Mouse (Mus musculus): ENCODE measurements around the gene Srp54a. TPM values are rescaled to one million over a fixed set of nuclear protein-coding genes. Genes with fewer than 3 reads are reported as not detected.
A peak's percentile ranks its signal among the peaks of the same experiment; 100 is the strongest.
"Not testable (repeated sequence)": the region's sequence is repeated elsewhere in the genome, so short reads cannot be mapped to it uniquely, and the experiment has no call there.

The Srp54a gene
- 135 and 136 TPM in 2 replicates for polyA plus RNA-seq (2014; fragmentation: Nextera tagmentation; extraction: Ambion mirVana)

- Histone ChIP-seq H3K4me2 (ENCODE audit: low read length) (peak within 1 kb of the TSS; percentile 71), H3K27ac (replicated peaks in 1 of 2; ENCODE audit: control insufficient read depth in 1 of 2, insufficient read depth in 1 of 2, low read depth in 2 of 2, low read length in 2 of 2) (peak within 1 kb of the TSS; percentile 85 to 95), H3K4me3 (ENCODE audit: control insufficient read depth in 1 of 2, insufficient read depth in 1 of 2, low read depth in 1 of 2, low read length in 2 of 2) (peak within 1 kb of the TSS; percentile 62 to 96), H3K9ac (ENCODE audit: low read length) (peak within 1 kb of the TSS; percentile 82)
- H3K9me3 ChIP-seq (ENCODE audit: control insufficient read depth, low read length); H3K4me1 ChIP-seq (ENCODE audit: control insufficient read depth in 2 of 2, insufficient read depth in 2 of 2, low read length in 2 of 2); H3K36me3 ChIP-seq (ENCODE audit: control insufficient read depth, insufficient read depth, low read length); H3K27me3 ChIP-seq (ENCODE audit: control insufficient read depth, insufficient read depth, low read length): not testable (repeated sequence)
- ATAC-seq (ENCODE audit: insufficient number of reproducible peaks, insufficient read depth, low FRiP score, low read depth): peak; percentile 98
- WGBS: under 1% methylated on average over 59 of the region's 60 CpGs
Observed at GRCm38 (mm10) chr12:55079726-55080600, at the start of gene Srp54a, which contains the start of gene 2700097O09Rik. Srp54a (plus strand) TSS chr12:55080262. 2700097O09Rik (minus strand) TSS chr12:55080110.

GRCm38 (mm10) chr12:55041011-55041410, 39.1 kb upstream of the Srp54a start:
- no peak overlapping the region for H3K27ac ChIP-seq (replicated peaks in 1 of 2; ENCODE audit: control insufficient read depth in 1 of 2, insufficient read depth in 1 of 2, low read depth in 2 of 2, low read length in 2 of 2)
- WGBS: 66% methylated on average over 15 of the region's 15 CpGs
- H3K9me3 ChIP-seq (ENCODE audit: control insufficient read depth, low read length): no peaks in the 10 kb centered on the region
- H3K36me3 ChIP-seq (ENCODE audit: control insufficient read depth, insufficient read depth, low read length): peaks cover 22% of the 10 kb centered on the region
- H3K4me2 ChIP-seq (ENCODE audit: low read length): no peak overlapping the region
- ATAC-seq (ENCODE audit: insufficient number of reproducible peaks, insufficient read depth, low FRiP score, low read depth): no peak
- H3K4me3 ChIP-seq (ENCODE audit: control insufficient read depth in 1 of 2, insufficient read depth in 1 of 2, low read depth in 1 of 2, low read length in 2 of 2): no peak overlapping the region
- H3K4me1 ChIP-seq (ENCODE audit: control insufficient read depth in 2 of 2, insufficient read depth in 2 of 2, low read length in 2 of 2): no peaks in the 10 kb centered on the region
- no peak overlapping the region for H3K9ac ChIP-seq (ENCODE audit: low read length)
- no peaks in the 10 kb centered on the region for H3K27me3 ChIP-seq (ENCODE audit: control insufficient read depth, insufficient read depth, low read length)

GRCm38 (mm10) chr12:55049731-55050353, 30.2 kb upstream of the Srp54a start:
- ATAC-seq (ENCODE audit: insufficient number of reproducible peaks, insufficient read depth, low FRiP score, low read depth): no peak
- no peak overlapping the region for H3K27ac ChIP-seq (replicated peaks in 1 of 2; ENCODE audit: control insufficient read depth in 1 of 2, insufficient read depth in 1 of 2, low read depth in 2 of 2, low read length in 2 of 2)
- H3K36me3 ChIP-seq (ENCODE audit: control insufficient read depth, insufficient read depth, low read length): peaks cover 21% of the 10 kb centered on the region

GRCm38 (mm10) chr12:55051210-55052173, 28.6 kb upstream of the Srp54a start:
- H3K9me3 ChIP-seq (ENCODE audit: control insufficient read depth, low read length): no peaks in the 10 kb centered on the region
- peaks cover 9% of the 10 kb centered on the region for H3K36me3 ChIP-seq (ENCODE audit: control insufficient read depth, insufficient read depth, low read length)
- H3K9ac ChIP-seq (ENCODE audit: low read length): no peak overlapping the region
- no peak overlapping the region for H3K27ac ChIP-seq (replicated peaks in 1 of 2; ENCODE audit: control insufficient read depth in 1 of 2, insufficient read depth in 1 of 2, low read depth in 2 of 2, low read length in 2 of 2)
- 65% methylated on average over 8 of the region's 8 CpGs for WGBS
- H3K4me2 ChIP-seq (ENCODE audit: low read length): no peak overlapping the region
- H3K4me1 ChIP-seq (ENCODE audit: control insufficient read depth in 2 of 2, insufficient read depth in 2 of 2, low read length in 2 of 2): peaks cover 0 to 7% of the 10 kb centered on the region in 2 experiments; a peak in 1 of 4 replicates
- no peak overlapping the region for H3K4me3 ChIP-seq (ENCODE audit: control insufficient read depth in 1 of 2, insufficient read depth in 1 of 2, low read depth in 1 of 2, low read length in 2 of 2)
- no peak for ATAC-seq (ENCODE audit: insufficient number of reproducible peaks, insufficient read depth, low FRiP score, low read depth)
- no peaks in the 10 kb centered on the region for H3K27me3 ChIP-seq (ENCODE audit: control insufficient read depth, insufficient read depth, low read length)

More at GRCm38 (mm10) chr12:55049731-55050353, 30.2 kb upstream of the Srp54a start:
- no peak overlapping the region for H3K9ac ChIP-seq (ENCODE audit: low read length)
- peaks cover 0 to 7% of the 10 kb centered on the region in 2 experiments; a peak in 1 of 4 replicates for H3K4me1 ChIP-seq (ENCODE audit: control insufficient read depth in 2 of 2, insufficient read depth in 2 of 2, low read length in 2 of 2)
- H3K4me2 ChIP-seq (ENCODE audit: low read length): no peak overlapping the region
- no peak overlapping the region for H3K4me3 ChIP-seq (ENCODE audit: control insufficient read depth in 1 of 2, insufficient read depth in 1 of 2, low read depth in 1 of 2, low read length in 2 of 2)
- H3K27me3 ChIP-seq (ENCODE audit: control insufficient read depth, insufficient read depth, low read length): no peaks in the 10 kb centered on the region
- WGBS: 89% methylated on average over 8 of the region's 8 CpGs
- H3K9me3 ChIP-seq (ENCODE audit: control insufficient read depth, low read length): no peaks in the 10 kb centered on the region

- no peak for ATAC-seq (ENCODE audit: insufficient number of reproducible peaks, insufficient read depth, low FRiP score, low read depth)
- 93% methylated on average over 7 of the region's 7 CpGs for WGBS
Observed at GRCm38 (mm10) chr12:55053267-55053666, 26.8 kb upstream of the Srp54a start.

GRCm38 (mm10) chr12:55054551-55055241, 25.4 kb upstream of the Srp54a start:
- no peaks in the 10 kb centered on the region for H3K9me3 ChIP-seq (ENCODE audit: control insufficient read depth, low read length)
- H3K4me2 ChIP-seq (ENCODE audit: low read length): no peak overlapping the region
- peaks cover 0 to 7% of the 10 kb centered on the region in 2 experiments; a peak in 1 of 4 replicates for H3K4me1 ChIP-seq (ENCODE audit: control insufficient read depth in 2 of 2, insufficient read depth in 2 of 2, low read length in 2 of 2)
- H3K36me3 ChIP-seq (ENCODE audit: control insufficient read depth, insufficient read depth, low read length): peaks cover 28% of the 10 kb centered on the region
- H3K9ac ChIP-seq (ENCODE audit: low read length): no peak overlapping the region
- WGBS: 87% methylated on average over 2 of the region's 2 CpGs
- no peak overlapping the region for H3K27ac ChIP-seq (replicated peaks in 1 of 2; ENCODE audit: control insufficient read depth in 1 of 2, insufficient read depth in 1 of 2, low read depth in 2 of 2, low read length in 2 of 2)
- no peak overlapping the region for H3K4me3 ChIP-seq (ENCODE audit: control insufficient read depth in 1 of 2, insufficient read depth in 1 of 2, low read depth in 1 of 2, low read length in 2 of 2)
- no peaks in the 10 kb centered on the region for H3K27me3 ChIP-seq (ENCODE audit: control insufficient read depth, insufficient read depth, low read length)
- no peak for ATAC-seq (ENCODE audit: insufficient number of reproducible peaks, insufficient read depth, low FRiP score, low read depth)

More at GRCm38 (mm10) chr12:55053267-55053666, 26.8 kb upstream of the Srp54a start:
- H3K27ac ChIP-seq (replicated peaks in 1 of 2; ENCODE audit: control insufficient read depth in 1 of 2, insufficient read depth in 1 of 2, low read depth in 2 of 2, low read length in 2 of 2): no peak overlapping the region
- no peaks in the 10 kb centered on the region for H3K9me3 ChIP-seq (ENCODE audit: control insufficient read depth, low read length)
- no peak overlapping the region for H3K9ac ChIP-seq (ENCODE audit: low read length)
- no peak overlapping the region for H3K4me3 ChIP-seq (ENCODE audit: control insufficient read depth in 1 of 2, insufficient read depth in 1 of 2, low read depth in 1 of 2, low read length in 2 of 2)
- H3K4me2 ChIP-seq (ENCODE audit: low read length): no peak overlapping the region
- H3K4me1 ChIP-seq (ENCODE audit: control insufficient read depth in 2 of 2, insufficient read depth in 2 of 2, low read length in 2 of 2): peaks cover 0 to 7% of the 10 kb centered on the region in 2 experiments; a peak in 1 of 4 replicates
- H3K36me3 ChIP-seq (ENCODE audit: control insufficient read depth, insufficient read depth, low read length): peaks cover 14% of the 10 kb centered on the region
- H3K27me3 ChIP-seq (ENCODE audit: control insufficient read depth, insufficient read depth, low read length): no peaks in the 10 kb centered on the region

Measured in heart, embryonic 14.5 days (tissue).